Mouse (Mus musculus): ENCODE measurements at regions not wholly inside any gene's neighbourhood (a gene's known extent, or its start where the extent isn't known, plus 50 kb on each side); places are given as distances from the start of the nearest gene placed in this dataset.
A peak's percentile ranks its signal among the peaks of the same experiment; 100 is the strongest.

DNA sequence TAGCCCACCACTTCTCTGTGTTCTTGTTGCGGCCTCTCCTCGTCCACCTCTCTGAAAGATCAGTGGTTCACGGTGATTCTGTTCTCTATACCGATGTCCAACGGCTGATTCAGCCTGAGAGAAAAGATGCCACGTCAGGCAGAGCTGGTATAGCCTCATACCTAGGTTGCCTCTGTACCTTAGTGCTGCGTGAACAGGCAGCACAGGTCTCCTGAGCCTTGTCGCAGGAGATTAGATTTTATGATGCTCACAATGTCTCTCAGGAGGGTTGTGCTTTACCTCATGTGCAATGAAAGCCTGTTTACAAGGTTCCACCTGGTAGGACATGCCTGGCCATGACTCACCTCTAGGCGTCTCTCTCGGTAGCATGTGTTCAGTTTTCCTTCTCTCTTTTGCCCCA, 267.6 kb upstream of the Clnk start:
- ATAC-seq (replicated peaks; ENCODE audit: low FRiP score, low read depth) (0 out of 2 replicates have a peak, but pooled peaks have one; percentile 21), DNase-seq (ENCODE audit: low spot score) (peak; percentile 16)
- H3K9me3 ChIP-seq (replicated peaks; ENCODE audit: low read length) = no peaks in the 10 kb centered on the region
- no peak overlapping the region for H3K4me3 ChIP-seq (replicated peaks; ENCODE audit: low read depth, low read length)
- H3K9ac ChIP-seq (ENCODE audit: low read depth, low read length) = no peak overlapping the region
- peak; percentile 37; the same call in 1 of the 2 replicates for TF ChIP-seq CTCF (IDR thresholded peaks at IDR 0.05; ENCODE audit: low read depth)
- WGBS = 73% methylated on average over 10 of the region's 10 CpGs
- H3K36me3 ChIP-seq (ENCODE audit: insufficient read depth, low read length) = no peaks in the 10 kb centered on the region
- H3K27ac ChIP-seq = no peak overlapping the region
- H3K4me2 ChIP-seq (ENCODE audit: low read length) = no peak overlapping the region
- no peaks in the 10 kb centered on the region for H3K4me1 ChIP-seq (replicated peaks; ENCODE audit: insufficient read depth, low read length)
- H3K27me3 ChIP-seq (ENCODE audit: insufficient read depth, low read length) = no peaks in the 10 kb centered on the region

DNA sequence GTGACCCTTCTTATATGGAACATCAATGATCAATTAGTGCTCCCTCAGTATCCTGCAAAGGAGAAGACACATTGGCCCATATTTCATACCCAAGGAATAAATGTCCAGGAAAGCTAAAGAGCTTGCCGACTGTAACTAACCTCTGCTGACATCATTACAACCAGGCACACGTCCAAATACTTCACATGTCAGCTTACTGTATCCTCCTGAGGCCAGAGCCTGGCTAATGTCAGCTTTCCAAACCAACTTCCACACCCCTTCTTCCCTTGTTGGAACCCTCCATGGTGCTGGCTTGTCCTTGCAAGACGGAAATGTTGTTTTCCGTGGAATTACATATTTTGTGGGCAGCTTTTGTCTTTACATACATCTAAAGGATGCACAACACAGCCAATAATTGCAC, 267.0 kb upstream of the Clnk start:
- Histone ChIP-seq H3K27ac (no peak overlapping the region), H3K9me3 (replicated peaks; ENCODE audit: low read length) (no peaks in the 10 kb centered on the region), H3K4me1 (replicated peaks; ENCODE audit: insufficient read depth, low read length) (no peaks in the 10 kb centered on the region), H3K4me3 (replicated peaks; ENCODE audit: low read depth, low read length) (no peak overlapping the region), H3K4me2 (ENCODE audit: low read length) (no peak overlapping the region), H3K36me3 (ENCODE audit: insufficient read depth, low read length) (no peaks in the 10 kb centered on the region), H3K9ac (ENCODE audit: low read depth, low read length) (no peak overlapping the region), H3K27me3 (ENCODE audit: insufficient read depth, low read length) (no peaks in the 10 kb centered on the region)
- WGBS = 45% methylated on average over 4 of the region's 4 CpGs
- ATAC-seq (replicated peaks; ENCODE audit: low FRiP score, low read depth) = no peak
- peak; percentile 31 for DNase-seq (ENCODE audit: low spot score)
- TF ChIP-seq CTCF (IDR thresholded peaks at IDR 0.05; ENCODE audit: low read depth) = no peak

DNA sequence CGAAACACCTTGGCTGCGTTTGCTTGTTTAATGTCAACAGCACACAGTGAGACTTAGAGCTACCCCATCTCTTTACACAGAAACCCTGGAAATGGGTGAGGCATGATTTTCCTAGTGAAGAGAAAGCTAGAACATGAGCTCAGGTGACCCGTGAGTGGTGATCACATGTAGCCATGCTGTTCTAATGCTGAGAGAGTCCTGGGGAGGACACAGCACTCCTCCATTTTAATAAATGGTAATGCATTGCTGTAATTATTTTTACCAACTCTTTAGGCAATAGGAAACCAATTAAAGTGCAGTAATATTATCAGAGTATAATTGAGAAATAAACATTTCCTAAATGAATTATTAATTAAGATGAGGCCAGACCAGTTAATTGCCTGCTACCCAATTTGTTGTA, 261.8 kb upstream of the Clnk start:
- H3K4me1 ChIP-seq (replicated peaks; ENCODE audit: insufficient read depth, low read length) = no peaks in the 10 kb centered on the region
- H3K27ac ChIP-seq = no peak overlapping the region
- no peaks in the 10 kb centered on the region for H3K9me3 ChIP-seq (replicated peaks; ENCODE audit: low read length)
- no peak for DNase-seq (ENCODE audit: low spot score)
- ATAC-seq (replicated peaks; ENCODE audit: low FRiP score, low read depth) = no peak
- H3K4me3 ChIP-seq (replicated peaks; ENCODE audit: low read depth, low read length) = no peak overlapping the region
- no peak for TF ChIP-seq CTCF (IDR thresholded peaks at IDR 0.05; ENCODE audit: low read depth)
- no peaks in the 10 kb centered on the region for H3K27me3 ChIP-seq (ENCODE audit: insufficient read depth, low read length)
- 86% methylated on average over 3 of the region's 3 CpGs for WGBS
- H3K9ac ChIP-seq (ENCODE audit: low read depth, low read length) = no peak overlapping the region
- H3K36me3 ChIP-seq (ENCODE audit: insufficient read depth, low read length) = no peaks in the 10 kb centered on the region
- no peak overlapping the region for H3K4me2 ChIP-seq (ENCODE audit: low read length)

DNA sequence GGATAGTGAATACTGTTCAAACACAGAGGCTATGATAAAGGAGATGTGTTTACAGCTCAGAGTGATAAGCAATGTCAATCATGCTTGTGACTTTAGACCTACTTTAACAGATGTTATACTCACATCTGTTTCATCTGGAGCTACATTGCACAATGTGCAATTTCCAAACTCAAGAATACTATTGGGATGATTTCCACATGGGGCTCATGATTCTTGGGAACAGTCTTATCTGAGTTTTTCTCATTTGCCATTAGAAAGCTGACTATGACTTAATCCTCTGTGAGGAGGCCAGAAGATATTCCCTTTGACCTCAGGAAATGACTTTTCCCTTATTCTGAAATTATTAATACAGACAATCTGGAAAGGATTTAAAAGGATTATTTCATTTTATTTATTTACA, 252.3 kb upstream of the Clnk start:
- no peak overlapping the region for H3K27ac ChIP-seq
- no peak overlapping the region for H3K4me2 ChIP-seq (ENCODE audit: low read length)
- H3K27me3 ChIP-seq (ENCODE audit: insufficient read depth, low read length) = no peaks in the 10 kb centered on the region
- ATAC-seq (replicated peaks; ENCODE audit: low FRiP score, low read depth) (no peak), DNase-seq (ENCODE audit: low spot score) (no peak)
- no peaks in the 10 kb centered on the region for H3K9me3 ChIP-seq (replicated peaks; ENCODE audit: low read length)
- no peak overlapping the region for H3K9ac ChIP-seq (ENCODE audit: low read depth, low read length)
- no peak overlapping the region for H3K4me3 ChIP-seq (replicated peaks; ENCODE audit: low read depth, low read length)
- H3K4me1 ChIP-seq (replicated peaks; ENCODE audit: insufficient read depth, low read length) = no peaks in the 10 kb centered on the region
- TF ChIP-seq CTCF (IDR thresholded peaks at IDR 0.05; ENCODE audit: low read depth) = no peak
- H3K36me3 ChIP-seq (ENCODE audit: insufficient read depth, low read length) = no peaks in the 10 kb centered on the region

DNA sequence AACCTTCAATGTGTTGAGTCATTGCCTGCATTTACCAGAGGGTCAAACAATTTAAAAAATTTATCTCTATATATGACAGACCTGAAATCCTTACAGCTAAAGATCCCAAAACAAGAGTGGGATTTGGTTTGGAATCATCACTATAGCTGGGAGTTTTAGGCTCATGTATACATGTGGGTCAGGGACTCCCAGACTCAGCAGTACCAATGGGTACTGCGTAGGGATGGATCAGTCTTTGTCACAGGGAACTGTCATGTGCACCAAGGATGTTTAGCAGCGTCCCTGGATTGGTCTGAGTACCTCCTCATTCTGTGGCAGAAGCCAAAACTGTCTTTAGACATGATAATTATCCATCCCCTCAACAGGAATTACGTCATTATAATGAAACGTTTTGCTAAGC, 250.2 kb upstream of the Clnk start:
- H3K4me2 ChIP-seq (ENCODE audit: low read length) = no peak overlapping the region
- no peaks in the 10 kb centered on the region for H3K27me3 ChIP-seq (ENCODE audit: insufficient read depth, low read length)
- H3K9me3 ChIP-seq (replicated peaks; ENCODE audit: low read length) = no peaks in the 10 kb centered on the region
- no peaks in the 10 kb centered on the region for H3K36me3 ChIP-seq (ENCODE audit: insufficient read depth, low read length)
- no peak for TF ChIP-seq CTCF (IDR thresholded peaks at IDR 0.05; ENCODE audit: low read depth)
- no peak overlapping the region for H3K27ac ChIP-seq
- DNase-seq (ENCODE audit: low spot score) = no peak
- H3K4me1 ChIP-seq (replicated peaks; ENCODE audit: insufficient read depth, low read length) = no peaks in the 10 kb centered on the region
- 90% methylated on average over 4 of the region's 4 CpGs for WGBS
- H3K4me3 ChIP-seq (replicated peaks; ENCODE audit: low read depth, low read length) = no peak overlapping the region
- no peak for ATAC-seq (replicated peaks; ENCODE audit: low FRiP score, low read depth)
- no peak overlapping the region for H3K9ac ChIP-seq (ENCODE audit: low read depth, low read length)

DNA sequence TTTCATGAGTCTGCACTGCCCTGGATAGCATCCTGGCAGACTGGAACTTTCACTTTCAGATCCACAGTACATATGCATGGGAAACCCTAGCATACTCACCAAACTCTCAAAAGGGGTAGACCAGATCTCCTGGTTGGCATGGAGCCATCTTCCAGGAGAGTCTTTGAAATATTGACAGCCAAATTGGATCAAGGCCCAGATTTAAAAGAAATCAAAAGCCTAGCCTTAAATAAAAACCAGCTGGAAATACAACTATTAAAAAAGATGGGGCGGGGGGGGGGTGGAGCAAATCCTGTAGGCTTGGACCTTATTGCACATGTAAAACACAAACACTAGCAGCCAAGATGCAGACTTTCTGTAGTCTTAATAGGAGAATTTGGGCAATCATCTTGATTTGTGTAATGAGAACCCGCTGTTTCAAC, 249.7 kb upstream of the Clnk start:
- ATAC-seq (replicated peaks; ENCODE audit: low FRiP score, low read depth) = no peak
- Histone ChIP-seq H3K4me1 (replicated peaks; ENCODE audit: insufficient read depth, low read length) (no peaks in the 10 kb centered on the region), H3K27me3 (ENCODE audit: insufficient read depth, low read length) (no peaks in the 10 kb centered on the region), H3K4me2 (ENCODE audit: low read length) (no peak overlapping the region), H3K9me3 (replicated peaks; ENCODE audit: low read length) (no peaks in the 10 kb centered on the region), H3K36me3 (ENCODE audit: insufficient read depth, low read length) (no peaks in the 10 kb centered on the region), H3K4me3 (replicated peaks; ENCODE audit: low read depth, low read length) (no peak overlapping the region), H3K9ac (ENCODE audit: low read depth, low read length) (no peak overlapping the region), H3K27ac (no peak overlapping the region)
- no peak for TF ChIP-seq CTCF (IDR thresholded peaks at IDR 0.05; ENCODE audit: low read depth)
- DNase-seq (ENCODE audit: low spot score) = no peak
- WGBS = 68% methylated on average over 2 of the region's 2 CpGs

DNA sequence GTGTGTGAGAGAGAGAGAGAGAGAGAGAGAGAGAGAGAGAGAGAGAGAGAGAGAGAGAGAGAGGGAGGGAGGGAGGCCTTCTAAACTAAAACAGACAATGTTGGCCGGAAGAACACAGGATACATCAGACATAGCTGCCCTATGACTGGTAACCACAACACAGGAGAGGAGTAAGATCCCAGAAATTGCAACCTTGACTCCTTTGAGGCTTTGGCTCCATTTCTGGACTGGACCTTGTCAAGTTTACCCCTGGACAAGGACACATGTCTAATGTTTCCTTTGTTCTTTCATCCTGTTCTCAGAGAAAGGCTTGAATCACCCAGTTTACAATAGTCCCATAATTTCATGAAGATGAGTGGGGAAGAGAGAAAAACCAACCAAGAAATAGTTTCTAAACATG, 233.7 kb upstream of the Clnk start:
- Histone ChIP-seq H3K4me1 (replicated peaks; ENCODE audit: insufficient read depth, low read length) (no peaks in the 10 kb centered on the region), H3K4me3 (replicated peaks; ENCODE audit: low read depth, low read length) (no peak overlapping the region), H3K36me3 (ENCODE audit: insufficient read depth, low read length) (no peaks in the 10 kb centered on the region), H3K27ac (no peak overlapping the region), H3K27me3 (ENCODE audit: insufficient read depth, low read length) (no peaks in the 10 kb centered on the region), H3K9ac (ENCODE audit: low read depth, low read length) (no peak overlapping the region), H3K4me2 (ENCODE audit: low read length) (no peak overlapping the region), H3K9me3 (replicated peaks; ENCODE audit: low read length) (no peaks in the 10 kb centered on the region)
- TF ChIP-seq CTCF (IDR thresholded peaks at IDR 0.05; ENCODE audit: low read depth) = no peak
- 80% methylated on average over 1 of the region's 1 CpGs for WGBS
- no peak for ATAC-seq (replicated peaks; ENCODE audit: low FRiP score, low read depth)
- DNase-seq (ENCODE audit: low spot score) = no peak
